Mouse (Mus musculus): ENCODE data around the gene Rab8b. TPM values are rescaled to one million over a fixed set of nuclear protein-coding genes. Genes with fewer than 3 reads are reported as not detected.
A peak's percentile ranks its signal among the peaks of the same experiment; 100 is the strongest.

Gene Rab8b
- polyA plus RNA-seq, 1 experiment, result 2.3 TPM

- no peak overlapping the region for H3ac ChIP-seq (ENCODE audit: control insufficient read depth, insufficient read length)
- no peaks in the 10 kb centered on the region for H3K27me3 ChIP-seq (ENCODE audit: control insufficient read depth, insufficient read depth, insufficient read length)
- peaks cover 16% of the 10 kb centered on the region for H3K36me3 ChIP-seq (ENCODE audit: control insufficient read depth, insufficient read depth)
- TF ChIP-seq MAX (IDR thresholded peaks at IDR 0.05; ENCODE audit: low read depth) (no peak), SRF (IDR thresholded peaks at IDR 0.05; ENCODE audit: control insufficient read depth, insufficient read length, low read depth) (no peak), TCF3 (IDR thresholded peaks at IDR 0.05; ENCODE audit: insufficient read length, low read depth) (no peak), CEBPB (IDR thresholded peaks at IDR 0.05; ENCODE audit: insufficient read depth, poor library complexity, severe bottlenecking) (no peak), REST (IDR thresholded peaks at IDR 0.05; ENCODE audit: insufficient read depth, insufficient read length) (no peak), E2F4 (IDR thresholded peaks at IDR 0.05; ENCODE audit: insufficient read depth) (no peak), USF1 (IDR thresholded peaks at IDR 0.05; ENCODE audit: low read depth) (no peak), MYOG (IDR thresholded peaks at IDR 0.05; ENCODE audit: control insufficient read depth in 1 of 3, insufficient read depth in 1 of 3, insufficient read length in 2 of 3, low read depth in 2 of 3) (no peak), POLR2AphosphoS2 (IDR thresholded peaks at IDR 0.05; ENCODE audit: insufficient read length, low read depth) (no peak), TCF12 (IDR thresholded peaks at IDR 0.05; ENCODE audit: insufficient read depth, poor library complexity, severe bottlenecking) (no peak), MYOD1 (IDR thresholded peaks at IDR 0.05; ENCODE audit: control insufficient read depth in 1 of 3, insufficient read length in 2 of 3, low read depth in 2 of 3) (no peak), POLR2A (IDR thresholded peaks at IDR 0.05; ENCODE audit: insufficient read length, low read depth) (no peak)
- no peak overlapping the region for H3K4me3 ChIP-seq
- H3K4me2 ChIP-seq (ENCODE audit: low read depth), result no peak overlapping the region
- peaks cover 5% of the 10 kb centered on the region for H3K79me2 ChIP-seq (ENCODE audit: control insufficient read depth, insufficient read depth)
Observed at GRCm38 (mm10) chr9:66952321-66952720, 32.8 kb upstream of the Rab8b start.

- Histone ChIP-seq H3K4me2 (ENCODE audit: low read depth) (no peak overlapping the region), H3K4me3 (no peak overlapping the region), H3K27me3 (ENCODE audit: control insufficient read depth, insufficient read depth, insufficient read length) (no peaks in the 10 kb centered on the region), H3ac (ENCODE audit: control insufficient read depth, insufficient read length) (no peak overlapping the region), H3K79me2 (ENCODE audit: control insufficient read depth, insufficient read depth) (peaks cover 18% of the 10 kb centered on the region), H3K36me3 (ENCODE audit: control insufficient read depth, insufficient read depth) (peaks cover 16% of the 10 kb centered on the region)
- TF ChIP-seq POLR2AphosphoS2 (IDR thresholded peaks at IDR 0.05; ENCODE audit: insufficient read length, low read depth), result no peak
- TF ChIP-seq USF1 (IDR thresholded peaks at IDR 0.05; ENCODE audit: low read depth), result no peak
- TF ChIP-seq E2F4 (IDR thresholded peaks at IDR 0.05; ENCODE audit: insufficient read depth), result no peak
- no peak for TF ChIP-seq REST (IDR thresholded peaks at IDR 0.05; ENCODE audit: insufficient read depth, insufficient read length)
- TF ChIP-seq MYOD1 (IDR thresholded peaks at IDR 0.05; ENCODE audit: control insufficient read depth in 1 of 3, insufficient read length in 2 of 3, low read depth in 2 of 3), result no peak
- no peak for TF ChIP-seq SRF (IDR thresholded peaks at IDR 0.05; ENCODE audit: control insufficient read depth, insufficient read length, low read depth)
- no peak for TF ChIP-seq MYOG (IDR thresholded peaks at IDR 0.05; ENCODE audit: control insufficient read depth in 1 of 3, insufficient read depth in 1 of 3, insufficient read length in 2 of 3, low read depth in 2 of 3)
- TF ChIP-seq TCF3 (IDR thresholded peaks at IDR 0.05; ENCODE audit: insufficient read length, low read depth), result no peak
- TF ChIP-seq POLR2A (IDR thresholded peaks at IDR 0.05; ENCODE audit: insufficient read length, low read depth), result no peak
- no peak for TF ChIP-seq MAX (IDR thresholded peaks at IDR 0.05; ENCODE audit: low read depth)
- TF ChIP-seq CEBPB (IDR thresholded peaks at IDR 0.05; ENCODE audit: insufficient read depth, poor library complexity, severe bottlenecking), result no peak
- TF ChIP-seq TCF12 (IDR thresholded peaks at IDR 0.05; ENCODE audit: insufficient read depth, poor library complexity, severe bottlenecking), result no peak
Observed at GRCm38 (mm10) chr9:66948536-66948935, 29.0 kb upstream of the Rab8b start.

- peak within 1 kb of the TSS; percentile 91 for H3K4me2 ChIP-seq (ENCODE audit: low read depth)
Observed at GRCm38 (mm10) chr9:66945647-66946641, 26.5 kb upstream of the Rab8b start, which contains the start of gene Rps27l. Gene Rps27l (plus strand): TSS chr9:66946086.

GRCm38 (mm10) chr9:66945161-66945560 lies 25.7 kb upstream of the Rab8b start:
- Histone ChIP-seq H3K4me2 (ENCODE audit: low read depth) (peak overlapping the region; percentile 91), H3K36me3 (ENCODE audit: control insufficient read depth, insufficient read depth) (peaks cover 16% of the 10 kb centered on the region), H3K27me3 (ENCODE audit: control insufficient read depth, insufficient read depth, insufficient read length) (no peaks in the 10 kb centered on the region), H3K4me3 (peak overlapping the region; percentile 82), H3ac (ENCODE audit: control insufficient read depth, insufficient read length) (no peak overlapping the region), H3K79me2 (ENCODE audit: control insufficient read depth, insufficient read depth) (peaks cover 18% of the 10 kb centered on the region)
- no peak for TF ChIP-seq POLR2AphosphoS2 (IDR thresholded peaks at IDR 0.05; ENCODE audit: insufficient read length, low read depth)
- TF ChIP-seq MYOD1 (IDR thresholded peaks at IDR 0.05; ENCODE audit: control insufficient read depth in 1 of 3, insufficient read length in 2 of 3, low read depth in 2 of 3), result no peak
- no peak for TF ChIP-seq POLR2A (IDR thresholded peaks at IDR 0.05; ENCODE audit: insufficient read length, low read depth)
- no peak for TF ChIP-seq E2F4 (IDR thresholded peaks at IDR 0.05; ENCODE audit: insufficient read depth)
- no peak for TF ChIP-seq SRF (IDR thresholded peaks at IDR 0.05; ENCODE audit: control insufficient read depth, insufficient read length, low read depth)
- TF ChIP-seq MAX (IDR thresholded peaks at IDR 0.05; ENCODE audit: low read depth), result no peak
- TF ChIP-seq REST (IDR thresholded peaks at IDR 0.05; ENCODE audit: insufficient read depth, insufficient read length), result no peak
- TF ChIP-seq CEBPB (IDR thresholded peaks at IDR 0.05; ENCODE audit: insufficient read depth, poor library complexity, severe bottlenecking), result no peak

More at GRCm38 (mm10) chr9:66945647-66946641, 26.5 kb upstream of the Rab8b start, which contains the start of gene Rps27l:
- H3K27me3 ChIP-seq (ENCODE audit: control insufficient read depth, insufficient read depth, insufficient read length), result no peaks in the 10 kb centered on the region
- H3K79me2 ChIP-seq (ENCODE audit: control insufficient read depth, insufficient read depth), result peaks cover 18% of the 10 kb centered on the region
- peak within 1 kb of the TSS; percentile 90 for H3ac ChIP-seq (ENCODE audit: control insufficient read depth, insufficient read length)
- TF ChIP-seq MYOD1 (IDR thresholded peaks at IDR 0.05; ENCODE audit: control insufficient read depth in 1 of 3, insufficient read length in 2 of 3, low read depth in 2 of 3) (peak in 1 of 3 experiments; percentile 21), POLR2A (IDR thresholded peaks at IDR 0.05; ENCODE audit: insufficient read length, low read depth) (peak; percentile 81), POLR2AphosphoS2 (IDR thresholded peaks at IDR 0.05; ENCODE audit: insufficient read length, low read depth) (peak; percentile 70), E2F4 (IDR thresholded peaks at IDR 0.05; ENCODE audit: insufficient read depth) (peak; percentile 58), MAX (IDR thresholded peaks at IDR 0.05; ENCODE audit: low read depth) (no peak)
- peaks cover 16% of the 10 kb centered on the region for H3K36me3 ChIP-seq (ENCODE audit: control insufficient read depth, insufficient read depth)
- H3K4me3 ChIP-seq, result peak within 1 kb of the TSS; percentile 82
